Mouse (Mus musculus) ES-E14 (cell line): Measurements from ENCODE around the gene Mucl3. TPM values are rescaled to one million over a fixed set of nuclear protein-coding genes. Genes with fewer than 3 reads are reported as not detected.

Source experiments
- DNase-seq: peaks from one replicate; pipeline ENCODE4 v3.0.0-alpha.2; 2013; ENCODE audit warnings: low read depth, low spot score
- H3K27ac ChIP-seq: 2 replicates; pipeline ENCODE4 v1.5.1; 2012; ENCODE audit warnings: low read depth, mild to moderate bottlenecking, low read length, moderate library complexity, mixed read lengths; ENCODE audit not compliant: poor library complexity, insufficient read depth, severe bottlenecking
- H3K36me3 ChIP-seq: 2 replicates; pipeline ENCODE4 v1.6.1; 2012; ENCODE audit warnings: mild to moderate bottlenecking, low read length, moderate library complexity, mixed read lengths; ENCODE audit not compliant: control insufficient read depth, poor library complexity, insufficient read depth, severe bottlenecking
- H3K4me1 ChIP-seq, 2 experiments: fragments of 150-350 bp in 1 of 2; sonication (generic) in 1 of 2; 2 replicates each; pipeline ENCODE4 v1.6.1; 2012; ENCODE audit warnings: low read length in 2 of 2, mild to moderate bottlenecking in 1 of 2, mixed read lengths in 1 of 2; ENCODE audit not compliant: control insufficient read depth in 2 of 2, insufficient read depth in 2 of 2, poor library complexity in 1 of 2
- H3K4me3 ChIP-seq, 2 experiments: fragments of 150-350 bp in 1 of 2; sonication (generic) in 1 of 2; 2 replicates each; pipeline ENCODE4 v1.5.1; 2012; ENCODE audit warnings: low read length in 2 of 2, low read depth in 1 of 2, mild to moderate bottlenecking in 1 of 2, mixed read lengths in 1 of 2; ENCODE audit not compliant: insufficient read depth in 1 of 2, poor library complexity in 1 of 2, severe bottlenecking in 1 of 2
- H3K9ac ChIP-seq: 2 replicates; pipeline ENCODE4 v1.6.1; 2012; ENCODE audit warnings: low read depth, mild to moderate bottlenecking, low read length, mixed read lengths; ENCODE audit not compliant: poor library complexity, insufficient read depth, severe bottlenecking
- H3K9me3 ChIP-seq: fragments of 150-350 bp; sonication (generic); 2 replicates; pipeline ENCODE4 v1.6.1; 2012; ENCODE audit warnings: low read depth, mild to moderate bottlenecking, low read length; ENCODE audit not compliant: control insufficient read depth, insufficient read depth
- CHD2 ChIP-seq: IDR thresholded peaks from 2 replicates; pipeline ENCODE4 v1.6.1; 2014; ENCODE audit warnings: mild to moderate bottlenecking, low read depth, low read length, inconsistent platforms
- HCFC1 ChIP-seq: IDR thresholded peaks from 2 replicates; pipeline ENCODE4 v1.6.1; 2012; ENCODE audit warnings: low read length, inconsistent platforms, borderline replicate concordance; ENCODE audit not compliant: insufficient read depth
- MAFK ChIP-seq: IDR thresholded peaks from 2 replicates; pipeline ENCODE4 v1.6.1; 2014; ENCODE audit warnings: mild to moderate bottlenecking, low read depth, low read length, inconsistent platforms; ENCODE audit not compliant: insufficient read depth
- ZC3H11A ChIP-seq: IDR thresholded peaks from 2 replicates; pipeline ENCODE4 v1.6.1; 2012; ENCODE audit warnings: low read depth, mild to moderate bottlenecking, inconsistent platforms, low read length, borderline replicate concordance
- ZNF384 ChIP-seq: IDR thresholded peaks from 2 replicates; pipeline ENCODE4 v1.6.1; 2012; ENCODE audit warnings: low read depth, low read length, inconsistent platforms
- in situ Hi-C, 2 experiments: fragments of 600-800 bp; cut with MboI; formaldehyde crosslinking; loops; one replicate each; pipeline ENCODE4 v1.15.1; 2025; ENCODE audit warnings: low sequenced_read_pairs in 2 of 2, inconsistent platforms in 1 of 2; ENCODE audit not compliant: unreplicated experiment in 2 of 2
- total RNA-seq: library from RNA; depleted of rRNA; stranded (reverse); fragments of 300-350 nt; gene quantifications from 2 replicates; pipeline ENCODE4 v1.2.3, GENCODE M21; 2012

Gene Mucl3
- total RNA-seq, 1 experiment, result 0.85 TPM

DNA sequence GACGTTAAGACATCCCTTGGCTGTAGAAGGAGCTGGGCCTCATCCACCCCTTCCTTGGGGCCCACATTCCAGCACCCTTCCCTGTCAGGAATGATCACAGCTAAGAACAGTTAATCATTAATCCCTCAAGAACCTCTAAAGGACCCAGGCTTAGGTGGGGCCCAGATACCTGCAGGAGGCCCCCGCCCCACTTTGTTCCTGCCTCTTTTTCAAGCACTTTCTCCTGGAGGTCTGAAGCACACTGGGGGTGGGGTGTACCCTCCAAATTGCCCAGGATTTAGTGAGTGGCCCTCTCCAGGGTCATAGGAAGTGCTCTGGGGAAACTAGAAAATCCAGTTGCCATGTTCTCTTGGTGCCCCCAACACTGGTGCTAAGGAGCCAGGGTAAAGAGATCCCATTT, 5.9 kb upstream of the Mucl3 start:
- no peak for DNase-seq
- no peaks in the 10 kb centered on the region for H3K9me3 ChIP-seq
- TF ChIP-seq CHD2, result no peak
- no peak for TF ChIP-seq MAFK
- no peak for TF ChIP-seq ZC3H11A
- TF ChIP-seq ZNF384, result no peak
- no peak for TF ChIP-seq HCFC1
- H3K4me3 ChIP-seq, result no peak overlapping the region
- no peak overlapping the region for H3K9ac ChIP-seq
- H3K36me3 ChIP-seq, result no peaks in the 10 kb centered on the region
- in situ Hi-C loops, result no loop called here
- no peak overlapping the region for H3K27ac ChIP-seq
- H3K4me1 ChIP-seq, result peaks cover 0 to 14% of the 10 kb centered on the region in 2 experiments; a peak in 2 of 4 replicates

DNA sequence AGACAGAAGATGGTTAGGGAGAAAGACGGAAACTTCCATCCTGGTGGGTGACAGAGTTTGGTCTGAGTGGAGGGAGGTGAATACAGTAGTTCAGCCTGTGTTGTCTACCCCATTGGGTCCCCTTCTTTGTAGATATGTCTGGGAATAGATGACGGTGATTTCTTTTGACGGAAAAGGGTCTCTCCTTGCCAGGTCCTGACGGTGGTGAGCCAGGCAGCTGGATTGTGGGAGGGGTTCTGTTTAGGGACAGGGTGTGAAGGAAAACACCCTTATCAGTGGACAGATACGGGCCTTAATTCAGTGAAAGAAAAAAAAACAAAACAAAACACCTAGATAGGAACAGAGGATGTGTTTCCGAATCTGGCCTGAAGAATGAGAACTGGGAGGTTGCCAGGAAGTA, 4.1 kb downstream of the Mucl3 start:
- no peak for DNase-seq
- TF ChIP-seq HCFC1, result no peak
- no peak for TF ChIP-seq ZNF384
- TF ChIP-seq CHD2, result no peak
- no peak for TF ChIP-seq MAFK
- TF ChIP-seq ZC3H11A, result no peak
- H3K9ac ChIP-seq, result no peak overlapping the region
- H3K4me1 ChIP-seq, result peaks cover 0 to 3% of the 10 kb centered on the region in 2 experiments; a peak in 2 of 4 replicates
- H3K9me3 ChIP-seq, result no peaks in the 10 kb centered on the region
- in situ Hi-C loops, result no loop called here
- H3K4me3 ChIP-seq, result no peak overlapping the region
- no peak overlapping the region for H3K27ac ChIP-seq
- no peaks in the 10 kb centered on the region for H3K36me3 ChIP-seq

DNA sequence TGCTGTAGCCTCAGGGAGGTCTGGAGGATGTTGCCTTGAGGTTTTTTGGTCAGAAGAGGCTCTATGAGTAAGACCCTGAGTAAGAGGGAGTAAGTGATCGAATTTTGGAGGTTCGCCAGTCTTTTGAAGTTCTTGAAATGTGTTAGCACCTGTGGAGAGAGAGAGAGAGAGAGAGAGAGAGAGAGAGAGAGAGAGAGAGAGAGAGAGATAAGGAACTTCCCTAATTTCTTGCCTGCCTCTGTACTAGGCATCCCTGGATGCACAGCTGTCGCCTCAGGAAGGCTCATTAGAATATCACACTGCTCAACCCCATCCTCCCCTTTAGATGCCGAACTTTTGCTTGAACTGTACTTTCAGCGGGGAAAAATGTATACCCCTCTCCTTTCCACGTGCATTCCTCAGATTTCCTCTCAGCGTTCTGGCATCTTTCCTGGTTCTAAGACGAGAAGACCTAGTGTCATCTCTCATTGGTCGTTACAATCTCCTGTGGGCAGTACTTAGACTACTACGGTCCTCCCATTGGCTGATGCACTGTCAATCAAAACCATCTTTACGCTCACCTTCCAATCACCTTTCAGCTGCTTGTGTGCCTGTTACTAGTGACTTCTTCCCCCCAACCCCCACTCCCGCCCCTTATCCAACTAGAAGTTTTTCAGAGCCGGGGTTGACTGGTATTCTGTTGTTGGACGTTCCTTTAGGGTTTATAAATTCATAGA, 4.9 kb downstream of the Mucl3 start:
- no peak overlapping the region for H3K9ac ChIP-seq
- peaks cover 0 to 3% of the 10 kb centered on the region in 2 experiments; a peak in 2 of 4 replicates for H3K4me1 ChIP-seq
- H3K4me3 ChIP-seq, result no peak overlapping the region
- DNase-seq, result peak; percentile 82
- H3K36me3 ChIP-seq, result no peaks in the 10 kb centered on the region
- no peak overlapping the region for H3K27ac ChIP-seq
- in situ Hi-C loops, result no loop called here
- H3K9me3 ChIP-seq, result no peaks in the 10 kb centered on the region
- TF ChIP-seq CHD2 (peak; percentile 97), ZNF384 (no peak)

DNA sequence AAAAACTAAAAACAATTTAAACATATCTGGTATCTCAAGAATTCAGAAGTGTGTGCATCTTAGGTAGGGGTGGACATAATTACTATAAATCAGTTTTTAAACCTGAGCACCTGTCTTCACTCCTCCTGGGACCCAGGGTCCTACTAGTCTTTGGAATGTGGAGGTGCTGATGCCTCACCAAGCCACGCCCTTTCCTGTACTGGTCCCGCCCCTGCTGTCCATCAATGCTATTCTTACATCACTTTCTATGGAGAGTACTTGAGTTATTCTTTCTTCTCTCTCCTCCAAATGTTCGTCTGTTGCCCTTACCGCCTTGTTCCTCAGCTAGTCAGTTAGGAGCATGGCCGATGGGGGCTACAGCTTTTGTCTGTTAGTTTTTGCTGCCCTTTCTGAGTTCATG, 7.1 kb downstream of the Mucl3 start:
- peak overlapping the region in 1 of 2 experiments; percentile 42; a peak in 1 of 4 replicates for H3K4me3 ChIP-seq
- H3K4me1 ChIP-seq, result peaks cover 0 to 3% of the 10 kb centered on the region in 2 experiments; a peak in 2 of 4 replicates
- no peaks in the 10 kb centered on the region for H3K9me3 ChIP-seq
- no peak overlapping the region for H3K9ac ChIP-seq
- peak; percentile 54 for DNase-seq
- no peak overlapping the region for H3K27ac ChIP-seq
- H3K36me3 ChIP-seq, result no peaks in the 10 kb centered on the region
- in situ Hi-C loops, result no loop called here
- no peak for TF ChIP-seq MAFK
- TF ChIP-seq CHD2, result no peak
- TF ChIP-seq ZC3H11A, result no peak
- TF ChIP-seq HCFC1, result no peak
- TF ChIP-seq ZNF384, result no peak

DNA sequence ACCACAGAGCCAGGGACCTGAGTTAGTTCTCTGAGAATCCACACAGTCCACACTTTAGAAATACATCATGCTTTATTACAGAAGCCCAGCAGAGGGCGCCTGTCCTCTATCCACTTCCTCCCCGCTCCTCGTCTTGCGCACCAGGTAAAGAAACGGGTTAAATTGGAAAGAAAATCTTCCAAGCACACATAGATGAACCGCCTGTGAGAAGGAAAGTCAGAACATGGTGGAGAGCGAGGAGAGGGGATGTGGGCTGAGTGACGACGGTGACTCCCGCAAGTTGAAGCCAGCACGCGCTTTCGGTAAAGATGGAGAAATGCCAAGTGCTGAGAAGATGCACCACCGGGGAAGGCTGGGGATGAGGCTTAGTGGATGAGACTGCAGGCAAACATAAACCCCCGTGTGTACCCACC, 7.8 kb downstream of the Mucl3 start:
- Histone ChIP-seq H3K9me3 (no peaks in the 10 kb centered on the region), H3K27ac (no peak overlapping the region), H3K9ac (peak overlapping the region; percentile 64; the same call in 1 of the 2 replicates), H3K4me3 (peak overlapping the region; percentile 54 to 67), H3K4me1 (peaks cover 0 to 3% of the 10 kb centered on the region in 2 experiments; a peak in 2 of 4 replicates), H3K36me3 (no peaks in the 10 kb centered on the region)
- TF ChIP-seq CHD2 (no peak), HCFC1 (no peak), MAFK (no peak), ZC3H11A (0 out of 2 replicates have a peak, but pooled peaks have one; percentile 25)
- in situ Hi-C loops, result no loop called here
- peak; percentile 77 for DNase-seq
